Mouse (Mus musculus): ENCODE data around the gene Pigp.
A peak's percentile ranks its signal among the peaks of the same experiment; 100 is the strongest.
"Not testable (repeated sequence)": the region's sequence is repeated elsewhere in the genome, so short reads cannot be mapped to it uniquely, and the experiment has no call there.

The Pigp gene

DNA sequence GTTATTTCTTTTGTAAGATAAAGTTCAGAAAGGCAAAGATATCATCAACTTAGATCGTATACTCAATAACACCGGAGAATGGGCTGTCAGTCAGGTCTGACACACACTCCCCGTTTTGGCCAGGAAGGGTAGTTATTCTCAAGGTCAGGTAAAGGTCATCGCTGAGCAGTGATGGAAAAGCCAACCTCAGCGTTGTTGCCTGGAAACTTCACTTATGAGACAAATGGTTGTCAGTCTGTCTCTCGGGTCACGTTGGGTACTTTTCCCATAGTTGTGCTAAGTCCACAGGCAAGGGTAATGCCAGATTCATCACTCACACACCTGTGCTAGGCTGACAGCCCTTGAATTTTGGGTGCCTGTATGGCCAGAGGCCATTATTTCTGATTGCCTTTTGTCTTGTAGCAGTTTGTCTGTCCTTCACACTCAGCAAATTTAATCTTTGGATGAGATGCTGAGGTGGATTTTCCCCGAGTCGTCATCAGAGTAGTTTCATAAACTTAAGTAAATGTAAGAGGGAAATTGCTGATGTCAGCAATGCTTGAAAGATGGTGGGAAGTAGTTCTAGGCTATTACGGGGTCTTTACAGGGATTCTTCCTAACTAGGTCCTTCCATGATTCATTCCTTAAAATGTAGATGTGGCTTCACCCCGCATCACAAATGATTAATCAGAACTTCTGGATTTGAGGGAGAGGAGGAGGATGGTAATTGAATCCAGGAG is 14.7 kb downstream of the Pigp start:
- no peak for DNase-seq

DNA sequence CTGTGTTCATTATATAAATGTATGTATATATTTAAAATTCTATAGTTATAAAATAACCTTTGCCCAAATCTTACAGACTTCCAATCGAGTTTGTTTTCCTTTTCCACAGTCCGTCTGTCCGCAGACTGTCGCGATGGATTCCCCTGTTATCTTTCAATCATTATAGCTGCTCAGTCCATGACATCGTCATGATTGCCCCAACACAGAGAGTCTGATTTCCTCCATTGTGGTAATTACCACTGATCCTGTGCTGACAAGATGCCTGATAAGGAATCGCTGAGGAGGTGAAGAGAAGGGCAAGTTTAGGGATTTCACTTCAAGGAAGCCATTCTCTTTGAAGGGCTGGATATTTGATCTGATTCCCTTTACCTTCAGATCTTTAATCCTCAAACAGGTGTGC is 15.6 kb downstream of the Pigp start:
- no peak for DNase-seq

DNA sequence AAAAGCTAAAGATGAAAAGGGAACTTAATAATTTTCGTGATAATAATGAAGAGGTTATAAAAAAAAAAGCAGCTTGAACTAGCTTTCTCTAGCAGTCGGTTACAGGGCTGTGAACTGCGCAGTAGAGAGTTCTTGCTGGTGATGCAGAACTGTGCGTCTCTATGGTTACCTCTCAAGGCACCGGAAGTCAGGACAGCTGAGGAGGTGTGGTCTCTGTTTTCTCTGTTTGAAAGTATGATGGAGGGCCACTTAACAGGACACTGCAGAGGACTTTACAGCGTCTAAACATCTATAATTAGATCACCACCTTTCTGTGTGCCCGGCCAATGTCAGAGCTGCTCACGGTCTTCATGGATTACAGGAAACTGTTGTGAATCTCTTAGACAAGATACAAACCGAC is 17.2 kb downstream of the Pigp start:
- DNase-seq: no peak

DNA sequence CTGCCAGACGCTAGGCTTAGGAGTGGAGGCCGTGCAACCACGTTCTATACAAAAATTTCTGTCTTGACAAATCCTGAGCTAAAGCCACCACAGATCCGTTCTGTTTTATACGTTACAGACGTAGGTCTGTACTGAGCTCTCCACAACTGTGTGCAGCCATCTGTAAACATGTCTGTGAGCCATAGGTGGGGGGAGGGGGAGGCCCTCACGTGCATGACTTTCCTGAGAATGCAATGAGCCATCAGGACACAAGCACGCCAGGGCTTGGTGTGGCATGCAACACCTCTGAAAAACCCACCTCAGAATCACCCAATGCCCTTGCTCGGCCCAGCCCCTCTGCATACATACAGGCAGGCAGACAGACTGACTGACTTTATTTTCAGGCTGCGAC is 21.4 kb downstream of the Pigp start:
- DNase-seq: no peak

DNA sequence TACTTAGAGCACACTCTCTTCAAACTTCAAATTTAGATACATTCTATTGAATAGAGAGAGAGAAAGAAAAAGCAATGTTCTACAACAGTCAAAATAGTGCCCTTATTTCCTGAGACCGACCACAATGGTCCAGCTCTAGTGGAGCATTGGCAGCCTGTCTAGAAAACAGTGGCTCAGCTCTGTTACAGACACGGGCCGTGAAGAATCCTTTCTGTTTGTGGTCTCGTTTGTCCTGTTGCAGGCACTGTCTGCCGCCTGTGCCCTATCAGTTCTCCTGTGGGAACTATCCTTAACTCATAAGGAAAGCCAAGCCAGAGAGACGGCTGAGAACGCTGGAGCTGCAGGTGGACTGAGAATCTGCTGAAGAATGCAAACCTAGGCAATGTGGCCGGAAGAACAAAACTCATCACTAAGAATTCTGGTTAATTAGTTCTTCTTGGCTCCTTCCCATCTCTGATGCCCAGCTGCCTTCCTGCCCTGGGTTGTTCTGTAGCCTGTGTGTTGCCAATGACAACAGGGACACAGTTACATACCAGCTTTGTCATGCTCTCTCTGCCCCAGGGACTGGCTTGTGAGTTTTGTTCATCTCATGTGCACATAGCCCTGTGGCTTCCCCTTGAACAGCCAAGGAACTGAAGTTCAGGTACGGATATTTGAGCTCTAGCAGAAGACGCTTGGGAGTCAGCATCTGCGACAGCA is 21.9 kb downstream of the Pigp start:
- DNase-seq: peak; percentile 58

DNA sequence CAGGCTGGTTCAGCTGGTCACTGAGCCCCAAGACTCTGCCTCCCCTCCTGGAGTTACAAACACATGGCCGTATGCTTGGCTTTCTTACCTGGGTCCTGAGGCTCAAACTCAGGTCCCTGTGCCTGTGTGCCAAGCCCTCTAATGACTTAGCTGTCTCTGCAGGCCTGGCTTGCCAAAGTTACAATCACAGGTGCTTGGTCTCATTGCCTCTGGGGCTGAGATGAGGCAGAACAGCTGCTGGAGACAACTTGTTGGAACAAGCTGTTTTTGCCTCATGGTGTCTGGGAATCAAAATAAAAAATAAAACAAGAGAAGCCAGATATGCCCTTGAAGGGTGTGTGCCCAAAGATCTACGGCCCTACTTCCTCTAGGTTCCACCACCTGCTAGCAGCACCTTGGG is 22.9 kb downstream of the Pigp start:
- DNase-seq: no peak

DNA sequence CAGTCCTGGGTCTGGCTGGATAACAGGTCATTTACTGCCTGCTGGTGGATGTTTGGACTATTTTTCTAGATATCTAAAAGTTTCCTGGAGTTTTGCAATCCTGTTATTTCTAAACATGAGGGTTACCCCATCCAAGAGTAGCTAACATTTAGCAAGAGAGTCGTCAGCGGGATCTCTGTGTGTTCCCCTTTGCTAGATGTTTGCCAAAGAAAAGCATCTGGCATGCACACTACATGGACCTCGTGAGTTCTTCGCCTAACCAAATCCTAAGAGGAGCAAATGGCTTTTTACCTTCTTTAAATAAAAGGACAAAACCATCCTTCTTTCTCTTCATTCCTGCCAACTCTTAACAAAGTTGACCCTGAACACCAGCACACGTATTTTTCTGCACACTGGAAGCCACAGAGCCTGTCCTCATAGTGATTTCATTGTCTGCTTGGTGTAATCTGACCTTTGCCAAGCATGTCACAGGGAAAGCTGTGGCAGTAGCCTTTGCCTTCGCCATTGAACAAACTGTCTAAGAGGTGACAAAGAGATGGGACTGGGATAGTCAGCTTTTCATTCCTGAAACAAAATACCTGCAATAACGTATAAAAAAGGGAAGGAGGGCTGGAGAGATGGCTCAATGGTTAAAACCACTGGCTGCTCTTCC is 24.4 kb downstream of the Pigp start:
- DNase-seq: no peak

DNA sequence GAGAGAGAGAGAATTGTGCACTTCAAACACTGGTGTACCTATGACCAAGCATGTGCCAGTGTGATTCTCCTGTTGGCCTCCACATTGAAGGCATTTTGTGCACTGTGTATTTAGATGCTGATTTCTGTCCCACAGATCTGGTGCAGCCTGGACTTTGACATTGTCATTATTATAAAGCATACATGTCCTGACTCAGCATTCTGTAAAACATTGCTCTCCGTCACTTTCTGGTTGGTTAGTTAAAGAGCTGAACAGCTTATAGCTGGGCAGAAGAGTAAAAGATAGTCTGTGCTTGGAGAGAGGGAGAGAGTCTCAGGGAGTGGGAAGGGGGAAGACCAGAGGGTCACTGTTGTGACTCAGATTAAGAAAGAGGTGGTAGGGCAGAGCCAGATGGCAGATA is 25.9 kb downstream of the Pigp start:
- DNase-seq: no peak

DNA sequence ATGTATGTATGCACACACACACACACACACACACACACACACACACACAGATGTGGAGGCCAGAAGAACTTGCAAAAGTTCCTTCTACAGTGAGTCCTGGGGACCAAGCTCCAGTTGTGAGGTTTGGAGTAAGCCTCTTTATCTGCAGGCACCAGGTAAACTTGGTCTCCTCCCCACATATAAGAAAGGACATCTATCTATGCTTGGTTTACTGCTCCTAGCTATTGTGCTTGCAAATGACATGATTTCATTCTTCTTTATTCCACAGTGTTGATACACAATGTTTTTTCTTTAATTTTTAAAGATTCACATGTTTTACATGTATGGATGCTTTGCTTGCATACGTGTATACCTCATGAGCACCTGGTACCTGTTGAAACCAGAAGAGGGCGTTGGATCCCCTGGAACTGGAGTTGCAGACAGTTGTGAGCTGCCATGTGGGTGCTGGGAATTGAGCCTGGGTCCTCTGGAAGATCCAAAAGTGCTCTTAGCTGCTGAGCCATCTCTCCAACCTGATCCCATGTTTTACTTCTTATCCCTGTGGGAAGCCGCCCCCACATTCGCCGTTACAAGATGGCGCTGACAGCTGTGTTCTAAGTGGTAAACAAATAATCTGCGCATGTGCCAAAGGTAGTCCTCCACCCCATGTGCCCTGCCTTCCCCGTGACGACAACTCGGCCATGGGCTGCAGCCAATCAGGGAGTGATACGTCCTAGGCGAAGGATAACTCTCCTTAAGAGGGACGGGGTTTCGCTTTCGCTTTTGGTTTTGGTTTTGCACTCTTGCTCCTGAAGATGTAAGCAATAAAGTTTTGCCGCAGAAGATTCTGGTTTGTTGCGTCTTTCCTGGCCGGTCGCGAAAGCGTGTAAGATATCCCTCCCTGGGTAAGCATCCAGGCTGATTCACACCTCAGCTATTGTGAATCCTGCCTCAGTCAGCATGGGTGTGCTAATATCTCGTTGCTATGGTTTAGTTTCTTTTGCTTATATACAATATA is 32.2 kb downstream of the Pigp start:
- DNase-seq: not testable (repeated sequence)

DNA sequence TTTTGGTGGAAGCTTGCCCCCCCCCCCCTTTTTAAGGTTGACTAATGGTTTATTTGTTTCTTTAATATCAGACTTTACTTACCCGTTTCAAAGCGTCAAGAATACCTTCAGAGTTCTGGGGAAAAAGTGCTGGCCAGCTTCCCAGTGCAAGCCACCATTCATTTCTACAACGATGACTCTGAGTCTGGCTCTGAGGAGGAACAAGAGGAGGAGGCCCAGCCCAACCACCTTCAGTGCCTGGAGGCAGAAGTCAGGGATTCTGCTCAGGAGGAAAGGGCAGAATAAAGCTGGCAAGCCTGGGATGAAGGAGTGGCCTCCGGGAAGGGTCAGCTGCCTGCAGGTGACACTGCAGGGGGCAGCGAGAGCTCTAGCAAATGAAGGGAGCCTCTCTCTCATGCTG is 36.0 kb downstream of the Pigp start:
- no peak for DNase-seq

DNA sequence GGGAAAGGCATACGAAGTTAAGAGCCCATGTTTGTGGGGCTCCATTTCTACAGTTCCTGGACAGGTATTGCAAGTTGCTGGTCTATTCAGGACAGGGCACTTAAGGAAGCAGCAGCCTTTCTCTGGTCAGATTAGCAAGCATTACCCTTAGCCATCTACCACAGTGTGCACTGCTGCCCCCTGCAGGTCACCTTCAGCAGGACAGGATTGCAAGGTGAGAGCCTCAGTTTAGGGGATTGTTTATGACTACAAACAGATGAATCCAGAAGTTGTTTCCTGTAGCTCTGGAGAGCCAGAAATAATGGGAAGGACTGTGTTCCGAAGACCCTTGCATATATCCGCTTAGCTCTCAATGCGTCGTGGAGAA is 39.8 kb downstream of the Pigp start:
- DNase-seq: peak; percentile 80

DNA sequence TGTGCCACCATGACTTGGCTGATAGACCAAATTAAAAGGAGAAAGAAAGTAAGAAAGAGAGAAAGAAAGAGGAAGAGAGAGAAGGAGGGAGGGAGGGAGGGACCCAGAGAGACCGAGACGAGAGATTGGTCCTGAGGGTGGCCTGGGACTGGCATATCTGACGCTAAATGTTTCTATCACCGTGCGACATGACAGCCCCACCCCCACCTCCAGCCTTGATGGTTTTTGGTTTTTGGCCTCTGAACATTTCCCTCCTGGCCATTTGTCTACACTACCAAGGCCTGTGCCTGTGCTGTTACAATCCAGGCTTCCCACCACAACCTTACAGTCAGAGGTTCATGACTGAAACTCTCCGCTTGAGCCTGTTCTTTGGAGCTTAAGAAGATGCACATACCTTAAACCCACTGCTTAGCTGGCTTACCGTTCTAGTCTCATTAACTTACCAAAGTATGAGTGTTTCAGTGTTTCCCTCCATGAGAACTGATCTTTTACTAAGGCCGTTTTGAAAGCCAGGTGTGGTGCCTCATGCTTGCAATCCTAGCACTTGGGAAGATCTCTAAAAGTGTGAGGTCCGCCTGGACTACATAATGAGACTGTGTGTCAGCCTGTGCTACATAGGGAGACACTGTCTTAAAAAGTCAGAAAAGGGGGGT is 40.3 kb downstream of the Pigp start:
- DNase-seq: no peak

DNA sequence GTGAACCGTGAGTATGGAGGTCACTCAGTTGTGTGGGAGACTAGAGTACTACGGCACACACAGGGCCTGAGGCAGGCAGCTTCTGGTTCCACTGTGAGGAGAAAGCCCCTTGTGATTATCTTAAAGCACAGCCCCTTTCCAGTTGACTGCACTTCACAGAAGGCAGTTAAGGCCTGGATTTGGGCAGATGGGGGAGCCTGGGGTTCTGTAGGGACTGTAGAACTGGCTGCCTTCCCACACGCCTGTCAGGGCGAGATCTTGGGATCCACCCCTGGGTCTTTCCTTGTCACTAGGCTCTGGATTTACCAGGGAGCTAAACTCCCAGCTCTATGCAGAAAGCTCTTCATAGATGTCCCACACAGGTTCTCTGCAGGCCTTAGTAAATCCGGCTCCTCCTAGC is 41.2 kb downstream of the Pigp start:
- DNase-seq: no peak

DNA sequence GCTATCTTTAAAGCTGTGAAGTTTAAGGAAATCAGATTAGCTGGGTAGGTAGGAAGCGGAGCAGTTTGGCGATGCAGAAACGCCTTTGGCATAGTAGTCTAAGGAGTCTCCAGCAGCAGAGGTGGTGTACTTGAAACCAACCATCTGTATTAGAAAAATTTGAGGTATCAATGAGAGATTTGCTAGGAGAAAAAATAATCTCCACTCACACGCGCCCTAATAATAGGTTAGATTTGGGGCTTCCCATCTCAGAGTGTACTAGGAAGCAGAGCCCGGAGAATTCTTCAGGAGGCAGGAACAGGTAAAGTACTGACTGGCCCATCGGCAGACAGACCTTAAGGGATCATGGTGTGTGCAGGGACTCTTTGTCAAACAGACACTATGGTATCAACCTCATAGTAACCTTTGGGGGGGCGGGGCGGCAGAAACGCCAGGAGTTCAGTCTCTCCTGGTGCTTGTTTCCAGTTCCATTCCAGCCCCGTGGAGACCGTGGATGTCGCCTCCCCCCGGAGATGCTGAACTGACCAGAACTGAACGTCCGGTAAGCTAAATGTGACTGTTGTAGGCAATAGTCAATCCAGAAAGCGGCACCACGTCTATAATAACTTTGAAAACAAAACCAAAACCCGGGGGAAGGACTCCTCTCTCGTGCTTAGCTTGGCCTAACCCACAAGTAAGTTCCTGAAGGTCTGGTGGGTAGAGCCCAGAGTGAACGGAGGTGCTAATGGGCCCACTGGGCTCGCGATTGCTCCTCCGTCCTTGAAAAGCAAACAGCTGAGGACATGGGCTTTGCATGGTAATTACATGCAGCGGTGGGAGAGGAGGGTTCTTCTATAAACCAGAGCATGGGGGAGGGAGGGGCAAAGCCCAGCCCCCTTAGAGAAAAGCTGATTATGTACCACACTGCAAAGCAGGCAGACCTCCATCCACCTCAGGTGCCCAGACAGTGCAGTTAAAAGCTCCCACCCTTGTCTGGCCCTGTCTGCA is 42.5 kb downstream of the Pigp start:
- DNase-seq: no peak

DNA sequence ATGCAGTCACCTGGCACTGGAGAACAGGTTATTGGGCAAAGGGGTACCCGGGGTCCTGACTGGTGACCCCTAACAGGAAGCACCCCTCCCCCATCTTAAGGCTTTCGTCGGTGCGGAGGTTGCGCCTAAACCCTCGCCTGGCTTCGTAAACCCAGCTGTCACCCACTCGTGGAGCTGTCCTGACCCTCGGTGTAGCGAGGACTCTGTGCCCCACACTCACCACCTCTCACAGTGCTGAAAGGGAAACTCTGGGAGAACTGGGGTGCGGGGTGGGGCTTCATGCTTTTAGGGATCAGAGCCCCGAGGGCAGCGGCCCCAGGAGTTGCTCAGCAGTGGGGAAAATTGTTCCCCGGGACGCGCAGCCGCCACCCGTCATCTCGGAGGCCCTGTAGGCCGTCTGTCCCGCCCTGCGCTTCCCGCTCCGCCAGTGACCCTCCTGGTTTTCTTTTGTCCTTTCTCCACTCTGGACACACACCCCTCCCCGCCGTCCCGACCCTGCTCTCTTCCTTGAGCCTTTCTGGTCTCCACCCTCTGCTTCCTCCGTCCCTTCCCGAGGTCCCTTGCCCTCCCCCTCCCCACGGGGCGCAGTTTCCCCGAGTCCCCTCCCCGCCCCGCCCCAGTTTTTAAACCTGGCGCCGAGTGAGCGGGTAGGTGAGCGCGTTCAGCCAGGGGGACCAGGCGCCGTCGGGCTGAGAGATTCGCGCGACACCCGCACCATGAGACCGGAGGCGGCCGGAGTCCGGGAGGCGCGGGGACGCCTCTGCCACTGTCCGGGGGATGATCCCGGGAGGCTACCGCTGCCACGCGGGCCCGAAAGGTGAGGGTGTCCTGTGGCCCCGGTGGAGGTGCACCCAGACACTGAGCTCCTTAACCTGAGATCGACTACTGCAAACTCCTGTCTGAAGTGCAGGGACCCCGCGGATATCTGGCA is 43.6 kb downstream of the Pigp start, which contains the start of gene Ripply3:
Gene Ripply3 (plus strand): TSS at position 640 of the 931 bp plus-strand sequence.
- DNase-seq: peak; percentile 71

DNA sequence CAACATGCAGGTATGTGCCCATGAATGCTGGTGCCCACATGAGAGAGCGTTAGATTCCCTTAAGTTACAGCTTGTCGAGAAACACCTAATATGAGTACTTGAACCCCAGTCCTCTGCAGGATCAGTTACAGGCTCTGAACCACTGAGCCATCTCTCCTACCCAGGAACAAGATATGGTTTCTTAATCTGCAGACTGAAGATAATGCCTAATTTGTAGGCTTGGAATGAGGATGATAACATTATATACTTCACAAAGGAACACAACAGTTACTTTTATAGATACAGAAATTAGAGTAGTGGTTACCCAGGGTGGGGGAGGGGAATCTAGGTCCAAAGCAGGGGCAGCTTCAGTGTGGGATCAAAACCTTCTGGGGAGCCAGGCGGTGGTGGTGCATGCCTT is 45.6 kb downstream of the Pigp start:
- DNase-seq: no peak

DNA sequence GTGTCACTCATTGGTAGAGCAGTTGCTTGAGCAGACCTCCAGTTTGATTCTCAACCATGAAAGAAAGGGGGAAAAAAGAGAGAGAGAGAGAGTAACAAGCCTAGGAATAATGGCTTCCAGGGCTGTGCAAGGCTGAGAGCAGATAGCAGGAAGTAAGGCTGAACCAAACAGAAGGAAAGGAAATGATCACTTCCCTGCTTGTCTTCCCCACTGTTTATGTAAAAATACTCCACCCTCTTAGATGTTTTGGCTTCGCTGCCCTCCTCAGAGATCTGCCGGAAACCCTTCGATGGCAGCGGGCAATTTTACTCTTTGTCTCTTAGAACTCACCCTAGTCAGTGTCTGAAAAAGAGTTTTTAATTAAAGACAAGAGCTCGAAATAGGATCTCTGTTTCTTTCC is 48.0 kb downstream of the Pigp start:
- peak; percentile 31 for DNase-seq

DNA sequence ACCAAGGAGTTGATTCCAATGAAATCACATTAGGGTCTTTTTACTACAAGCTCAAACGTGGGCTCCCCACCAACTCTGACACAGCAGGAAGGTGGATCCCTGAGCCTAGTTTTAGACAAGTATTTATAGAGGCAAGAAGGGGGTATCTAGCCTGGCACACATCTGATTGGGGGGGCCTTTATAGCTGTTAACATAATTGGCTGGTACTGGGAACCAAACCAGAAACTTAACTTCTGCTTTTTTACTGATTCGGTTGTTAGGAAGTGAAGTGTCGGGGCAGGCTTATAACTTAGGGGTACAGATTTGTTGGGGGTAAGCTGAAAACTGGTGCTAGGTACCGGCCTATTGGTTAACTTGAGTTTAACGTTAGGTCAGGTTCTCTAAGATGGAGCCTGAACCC is 51.4 kb downstream of the Pigp start:
- no peak for DNase-seq

DNA sequence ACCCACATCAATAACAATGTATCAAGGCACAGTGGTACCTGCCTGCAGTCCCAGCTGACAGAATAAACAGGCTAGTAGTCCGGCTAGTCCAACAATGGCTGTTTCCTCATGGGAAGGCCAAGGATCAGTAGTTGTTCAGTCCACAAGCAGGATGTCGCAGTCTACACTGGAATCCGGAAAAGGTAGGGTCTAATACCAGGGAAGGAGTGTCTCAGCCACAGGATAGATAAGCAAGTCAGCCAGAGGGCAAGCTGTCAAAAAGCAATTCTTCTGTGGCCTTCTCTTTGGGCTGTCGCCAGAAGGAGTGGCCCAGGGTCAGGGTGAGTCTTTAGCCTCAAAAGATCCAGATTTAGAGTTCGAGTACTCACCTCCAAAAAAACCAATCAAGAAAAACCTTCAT is 53.9 kb downstream of the Pigp start:
- DNase-seq: peak; percentile 81

DNA sequence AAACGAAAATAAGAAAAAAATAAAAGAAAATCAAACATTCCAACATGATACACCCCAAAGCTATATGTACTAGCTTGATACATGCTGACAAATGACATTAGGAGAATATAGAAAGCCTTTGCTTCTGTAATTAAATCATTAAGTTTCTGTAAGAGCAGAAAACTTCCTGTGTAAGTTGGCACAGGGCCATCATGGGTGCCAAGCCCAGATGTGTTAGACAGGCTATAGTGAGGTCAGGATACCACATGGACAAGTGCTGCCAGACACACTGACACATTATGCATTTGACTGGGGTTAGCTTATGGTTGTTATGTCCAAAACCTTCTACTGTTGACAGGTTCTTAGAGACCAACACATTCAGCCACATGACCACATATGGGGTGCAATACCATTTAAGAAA is 56.4 kb downstream of the Pigp start:
- no peak for DNase-seq
